Mouse (Mus musculus) cortical plate, adult 2 months (tissue): ENCODE results near the gene Vnn3.

Source experiments
- CTCF ChIP-seq: fragments of 200-500 bp; IDR thresholded peaks from 2 replicates; pipeline ENCODE4 v1.5.1; 2011; ENCODE audit warnings: mild to moderate bottlenecking, control low read depth, low read length; ENCODE audit not compliant: insufficient read depth; ENCODE audit errors: extremely low read depth
- POLR2A ChIP-seq: fragments of 200-500 bp; IDR thresholded peaks from 2 replicates; pipeline ENCODE4 v1.6.1; 2011; ENCODE audit warnings: mild to moderate bottlenecking, low read length, control low read depth; ENCODE audit not compliant: insufficient read depth; ENCODE audit errors: extremely low read depth

DNA sequence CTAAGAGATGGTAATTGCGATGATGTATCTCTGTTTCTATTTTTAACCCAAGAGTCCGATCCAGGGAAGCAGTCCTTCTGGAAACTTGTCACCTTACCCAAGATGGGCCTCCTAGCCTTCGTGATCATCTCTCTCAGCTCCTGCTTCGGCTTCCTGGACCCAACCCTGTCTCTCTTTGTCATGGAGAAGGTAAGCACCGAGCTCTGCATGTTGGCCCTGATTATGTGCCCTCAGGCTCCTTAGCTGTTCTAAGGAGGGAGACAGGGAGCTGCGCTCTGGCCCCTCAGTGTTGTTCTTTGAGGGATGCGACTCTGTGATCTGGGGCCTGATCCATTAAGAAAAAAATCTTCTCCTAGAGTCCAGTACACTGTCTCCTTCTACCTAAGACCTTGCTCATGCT, 35.0 kb upstream of the Vnn3 start:
- TF ChIP-seq CTCF = no peak
- no peak for TF ChIP-seq POLR2A
